Mouse (Mus musculus) spleen, adult 2 months (tissue): ENCODE measurements around the gene Slit3.

Experiments
- CTCF ChIP-seq: fragments of 200-500 bp; IDR thresholded peaks from 2 replicates; pipeline ENCODE4 v1.5.1; 2011; ENCODE audit warnings: mild to moderate bottlenecking, inconsistent platforms; ENCODE audit not compliant: insufficient read depth, insufficient read length, insufficient replicate concordance; ENCODE audit errors: extremely low read depth
- POLR2A ChIP-seq: fragments of 200-500 bp; IDR thresholded peaks from 2 replicates; pipeline ENCODE4 v1.6.1; 2011; ENCODE audit warnings: low read depth, low read length, inconsistent platforms

DNA sequence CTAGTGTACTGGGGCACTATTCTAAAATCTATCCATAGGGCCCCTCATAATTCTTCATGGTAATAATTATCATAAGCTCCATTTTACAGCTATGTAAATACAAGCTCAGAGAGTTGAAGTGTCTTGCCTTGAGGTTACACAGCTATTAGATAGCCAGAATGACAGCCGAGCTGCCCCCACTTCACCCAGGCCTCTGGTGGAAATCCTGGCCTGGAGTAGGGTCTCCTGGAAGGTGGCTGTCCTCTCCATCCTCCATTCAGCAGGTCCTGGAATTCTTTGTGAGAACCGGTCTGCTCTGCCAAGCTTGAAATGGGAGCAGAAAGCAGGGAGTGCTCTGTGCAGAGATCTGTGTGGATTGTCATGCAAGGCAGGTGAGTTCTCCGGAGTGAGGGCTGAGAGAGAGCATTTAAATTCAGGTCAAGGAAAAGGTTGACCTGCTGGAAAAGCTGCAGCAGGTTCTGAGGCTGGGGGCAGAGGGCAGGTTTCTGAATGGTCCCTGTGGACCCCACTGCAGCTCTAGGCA, 517.9 kb downstream of the Slit3 start:
- TF ChIP-seq POLR2A (no peak), CTCF (no peak)
